Mouse (Mus musculus) limb, embryonic 10.5 days (tissue): ENCODE measurements at regions not wholly inside any gene's neighbourhood (a gene's known extent, or its start where the extent isn't known, plus 50 kb on each side); places are given as distances from the start of the nearest gene placed in this dataset.

ENCODE experiments used
- DNase-seq: peaks from one replicate; pipeline ENCODE4 v3.0.0-alpha.2; 2017; ENCODE audit warnings: low spot score
- H3K27ac ChIP-seq: fragments of 300-500 bp; sonication (generic); 2 replicates; pipeline ENCODE4 v1.5.1; 2016; ENCODE audit warnings: mild to moderate bottlenecking
- H3K27me3 ChIP-seq: fragments of 300-500 bp; sonication (generic); 2 replicates; pipeline ENCODE4 v1.6.1; 2016; ENCODE audit warnings: low read depth, mild to moderate bottlenecking; ENCODE audit not compliant: poor library complexity, severe bottlenecking
- H3K36me3 ChIP-seq: fragments of 300-500 bp; sonication (generic); 2 replicates; pipeline ENCODE4 v1.6.1; 2016; ENCODE audit warnings: mild to moderate bottlenecking, moderate library complexity
- H3K4me1 ChIP-seq: fragments of 300-500 bp; sonication (generic); 2 replicates; pipeline ENCODE4 v1.6.1; 2016
- H3K4me3 ChIP-seq: fragments of 300-500 bp; sonication (generic); 2 replicates; pipeline ENCODE4 v1.5.1; 2016; ENCODE audit warnings: mild to moderate bottlenecking, moderate library complexity
- H3K9me3 ChIP-seq: fragments of 300-500 bp; sonication (generic); replicated peaks from 2 replicates; pipeline ENCODE4 v1.6.1; 2016; ENCODE audit warnings: mild to moderate bottlenecking
- WGBS: fragments of 180-500 bp; shearing (Covaris S2); methylation state at CpG from one replicate; pipeline ENCODE4 v1.1.7; 2016; 5-methylcytosine and 5-hydroxymethylcytosine counted together

- H3K27ac ChIP-seq = no peak overlapping the region
- no peak for DNase-seq
- no peaks in the 10 kb centered on the region for H3K36me3 ChIP-seq
- 88% methylated on average over 8 of the region's 8 CpGs for WGBS
- no peaks in the 10 kb centered on the region for H3K27me3 ChIP-seq
- H3K9me3 ChIP-seq = no peaks in the 10 kb centered on the region
- H3K4me1 ChIP-seq = no peaks in the 10 kb centered on the region
- H3K4me3 ChIP-seq = no peak overlapping the region
Measured at GRCm38 (mm10) chr15:72381164-72381563, 1453.2 kb upstream of the Gm6569 start.

- Histone ChIP-seq H3K4me3 (no peak overlapping the region), H3K27ac (no peak overlapping the region), H3K4me1 (no peaks in the 10 kb centered on the region), H3K36me3 (no peaks in the 10 kb centered on the region), H3K9me3 (no peaks in the 10 kb centered on the region), H3K27me3 (no peaks in the 10 kb centered on the region)
- WGBS = 95% methylated on average over 5 of the region's 5 CpGs
- DNase-seq = no peak
Measured at GRCm38 (mm10) chr15:72381744-72382143, 1452.6 kb upstream of the Gm6569 start.

GRCm38 (mm10) chr15:72382521-72382920 lies 1451.8 kb upstream of the Gm6569 start:
- 90% methylated on average over 6 of the region's 6 CpGs for WGBS
- no peaks in the 10 kb centered on the region for H3K27me3 ChIP-seq
- no peak overlapping the region for H3K4me3 ChIP-seq

GRCm38 (mm10) chr15:72383062-72383461 lies 1451.3 kb upstream of the Gm6569 start:
- DNase-seq = no peak
- Histone ChIP-seq H3K4me3 (no peak overlapping the region), H3K4me1 (no peaks in the 10 kb centered on the region), H3K9me3 (no peaks in the 10 kb centered on the region), H3K27me3 (no peaks in the 10 kb centered on the region), H3K27ac (no peak overlapping the region), H3K36me3 (no peaks in the 10 kb centered on the region)
- WGBS = 84% methylated on average over 3 of the region's 3 CpGs

More at GRCm38 (mm10) chr15:72382521-72382920, 1451.8 kb upstream of the Gm6569 start:
- H3K27ac ChIP-seq = no peak overlapping the region
- no peaks in the 10 kb centered on the region for H3K36me3 ChIP-seq
- no peaks in the 10 kb centered on the region for H3K4me1 ChIP-seq
- no peaks in the 10 kb centered on the region for H3K9me3 ChIP-seq
- no peak for DNase-seq

GRCm38 (mm10) chr15:72383470-72383869 lies 1450.9 kb upstream of the Gm6569 start:
- H3K27me3 ChIP-seq = no peaks in the 10 kb centered on the region
- no peak overlapping the region for H3K27ac ChIP-seq
- no peak for DNase-seq
- WGBS = 77% methylated on average over 1 of the region's 1 CpGs
- no peak overlapping the region for H3K4me3 ChIP-seq
- no peaks in the 10 kb centered on the region for H3K36me3 ChIP-seq
- H3K9me3 ChIP-seq = no peaks in the 10 kb centered on the region
- H3K4me1 ChIP-seq = no peaks in the 10 kb centered on the region

- no peaks in the 10 kb centered on the region for H3K36me3 ChIP-seq
- WGBS = 67% methylated on average over 2 of the region's 2 CpGs
- DNase-seq = no peak
- no peak overlapping the region for H3K4me3 ChIP-seq
- no peaks in the 10 kb centered on the region for H3K9me3 ChIP-seq
- no peaks in the 10 kb centered on the region for H3K27me3 ChIP-seq
- no peaks in the 10 kb centered on the region for H3K4me1 ChIP-seq
- no peak overlapping the region for H3K27ac ChIP-seq
Measured at GRCm38 (mm10) chr15:72393226-72393625, 1441.1 kb upstream of the Gm6569 start.

GRCm38 (mm10) chr15:72411956-72412355 lies 1422.4 kb upstream of the Gm6569 start:
- WGBS = 78% methylated on average over 6 of the region's 6 CpGs
- Histone ChIP-seq H3K36me3 (no peaks in the 10 kb centered on the region), H3K9me3 (no peaks in the 10 kb centered on the region), H3K27ac (no peak overlapping the region), H3K27me3 (no peaks in the 10 kb centered on the region), H3K4me1 (no peaks in the 10 kb centered on the region), H3K4me3 (no peak overlapping the region)
- DNase-seq = no peak
